Mouse (Mus musculus) CH12F3 (cell line): ENCODE results near the gene Slc25a16.

Experiments
- in situ Hi-C: fragments of 300-500 bp; cut with MboI; formaldehyde crosslinking; loops from 2 replicates; pipeline ENCODE4 v1.14.3; 2020; ENCODE audit warnings: low sequenced_read_pairs

Gene Slc25a16

DNA sequence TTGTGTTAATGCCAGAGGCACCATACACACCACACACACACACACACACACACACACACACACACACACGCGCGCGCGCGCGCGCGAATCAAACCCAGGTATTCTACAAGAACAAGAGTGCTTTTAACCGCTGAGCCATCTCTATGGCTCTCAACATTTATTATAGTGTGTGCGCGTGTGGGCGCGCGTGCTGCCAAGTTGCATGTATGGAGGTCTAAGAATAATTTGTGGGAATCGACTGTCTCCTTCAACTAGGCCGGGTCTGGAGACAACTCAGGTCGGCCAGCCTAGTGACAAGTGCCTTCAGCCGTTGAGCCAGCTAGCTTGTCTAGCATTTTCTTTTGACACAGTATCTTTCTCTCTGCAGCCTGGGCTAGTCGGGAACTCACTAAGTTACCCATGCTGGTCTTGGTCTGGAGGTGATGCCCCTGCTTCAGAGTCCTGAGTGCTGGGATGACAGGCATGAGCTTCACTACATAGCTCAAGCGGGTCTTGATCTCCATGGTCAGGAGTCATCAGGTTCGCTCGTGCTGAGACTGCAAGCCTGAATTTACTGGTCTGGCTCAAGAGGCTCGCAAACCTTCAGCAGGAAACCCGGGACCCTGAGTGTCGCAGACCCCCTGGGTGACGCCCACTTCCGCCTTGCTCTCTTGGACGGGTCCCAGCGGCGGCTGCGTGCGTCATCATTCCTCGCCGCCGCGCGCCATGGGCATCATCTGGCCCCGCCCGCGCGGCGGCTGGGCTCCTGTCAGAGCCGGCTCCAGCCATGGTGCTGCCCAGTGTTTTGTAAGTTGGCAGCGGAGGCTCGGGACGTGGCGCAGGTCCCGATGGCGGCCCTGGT, at the start of gene Slc25a16:
Slc25a16 (plus strand) TSS at position 709 of the 841 bp plus-strand sequence.
- in situ Hi-C loops: no loop called here

DNA sequence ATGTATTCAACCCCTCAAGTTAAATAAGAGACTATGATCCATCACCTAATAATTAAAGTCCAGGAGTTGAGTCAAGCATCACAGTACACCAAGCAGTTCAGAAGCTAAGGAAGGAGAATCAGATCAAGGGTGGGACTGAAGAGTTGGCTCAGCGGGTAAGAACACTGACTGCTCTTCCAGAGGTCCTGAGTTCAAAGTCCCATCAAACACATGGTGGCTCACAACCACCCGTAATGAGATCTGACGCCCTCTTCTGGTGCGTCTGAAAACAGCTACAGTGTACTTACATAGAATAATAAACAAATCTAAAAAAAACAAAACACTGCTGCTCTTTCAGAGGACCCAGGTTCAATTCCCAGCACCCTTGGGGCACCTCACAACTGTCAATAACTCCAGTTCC, 45.6 kb upstream of the Slc25a16 start:
- in situ Hi-C loops: no loop called here

GRCm38 (mm10) chr10:62875565-62875964, 44.9 kb upstream of the Slc25a16 start:
- in situ Hi-C loops: no loop called here

DNA sequence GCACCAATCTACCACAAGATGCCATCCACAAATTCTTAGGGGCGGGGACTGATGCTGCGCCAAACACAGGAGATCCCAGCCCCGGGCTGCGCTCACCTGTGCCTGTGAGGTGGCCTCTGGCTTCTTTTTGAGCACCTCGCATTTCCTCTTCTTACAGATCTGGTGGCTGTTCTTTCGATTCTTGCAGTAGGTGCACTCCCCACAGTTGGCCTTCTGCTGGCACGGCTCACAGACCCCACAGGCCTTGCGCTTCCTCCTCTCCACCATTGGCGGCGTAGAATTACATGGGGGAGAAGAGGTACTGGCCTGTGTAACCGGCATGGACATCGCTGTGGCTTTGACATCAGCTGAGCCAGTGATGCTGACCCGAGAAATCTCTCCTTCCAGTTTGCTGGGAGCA, 42.4 kb upstream of the Slc25a16 start:
- in situ Hi-C loops: no loop called here

- in situ Hi-C loops: no loop called here
These were observed 39.2 kb upstream of the Slc25a16 start for GRCm38 (mm10) chr10:62881211-62881610.

- in situ Hi-C loops: no loop called here
These were observed 36.5 kb upstream of the Slc25a16 start for GRCm38 (mm10) chr10:62883933-62884372.

DNA sequence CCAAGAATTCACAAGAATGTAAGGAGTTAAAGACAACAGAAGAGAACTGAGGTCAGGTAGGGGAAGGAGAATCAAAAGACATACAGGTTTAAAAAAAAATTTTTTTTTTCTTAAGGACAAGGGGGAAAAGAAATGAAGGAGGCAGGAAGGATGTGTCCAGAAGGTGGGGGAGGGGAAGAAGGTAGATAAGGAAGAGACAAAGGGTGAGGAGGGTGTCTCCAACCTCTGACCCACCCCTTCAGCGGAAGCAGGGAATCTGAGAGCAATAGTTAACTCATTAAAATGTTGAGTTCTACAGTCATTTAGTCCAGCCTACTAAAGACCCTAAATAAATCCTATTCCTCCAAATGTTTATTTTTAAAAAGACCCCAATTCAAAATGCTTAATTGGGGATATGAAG, 35.9 kb upstream of the Slc25a16 start:
- in situ Hi-C loops: no loop called here

DNA sequence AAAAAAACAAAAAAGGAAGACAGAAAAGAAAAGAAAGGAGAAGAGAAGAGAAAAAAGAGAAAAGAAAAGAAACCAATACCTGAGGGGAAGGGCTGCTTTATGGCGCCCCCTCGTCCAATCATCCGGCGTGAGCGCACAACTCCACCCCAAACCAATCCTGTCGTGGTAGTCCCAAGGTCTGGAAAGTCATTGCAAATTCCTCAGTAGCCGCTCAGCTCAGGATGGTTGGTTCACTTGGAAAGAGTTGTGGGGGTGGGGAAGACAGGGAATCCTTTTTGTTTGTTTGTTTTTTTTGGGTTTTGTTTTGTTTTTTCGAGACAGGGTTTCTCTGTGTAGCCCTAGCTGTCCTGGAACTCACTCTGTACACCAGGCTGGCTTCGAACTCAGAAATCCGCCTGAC, 35.0 kb upstream of the Slc25a16 start:
- in situ Hi-C loops: no loop called here

- in situ Hi-C loops: no loop called here
These were observed 34.2 kb upstream of the Slc25a16 start for GRCm38 (mm10) chr10:62885969-62886798.

DNA sequence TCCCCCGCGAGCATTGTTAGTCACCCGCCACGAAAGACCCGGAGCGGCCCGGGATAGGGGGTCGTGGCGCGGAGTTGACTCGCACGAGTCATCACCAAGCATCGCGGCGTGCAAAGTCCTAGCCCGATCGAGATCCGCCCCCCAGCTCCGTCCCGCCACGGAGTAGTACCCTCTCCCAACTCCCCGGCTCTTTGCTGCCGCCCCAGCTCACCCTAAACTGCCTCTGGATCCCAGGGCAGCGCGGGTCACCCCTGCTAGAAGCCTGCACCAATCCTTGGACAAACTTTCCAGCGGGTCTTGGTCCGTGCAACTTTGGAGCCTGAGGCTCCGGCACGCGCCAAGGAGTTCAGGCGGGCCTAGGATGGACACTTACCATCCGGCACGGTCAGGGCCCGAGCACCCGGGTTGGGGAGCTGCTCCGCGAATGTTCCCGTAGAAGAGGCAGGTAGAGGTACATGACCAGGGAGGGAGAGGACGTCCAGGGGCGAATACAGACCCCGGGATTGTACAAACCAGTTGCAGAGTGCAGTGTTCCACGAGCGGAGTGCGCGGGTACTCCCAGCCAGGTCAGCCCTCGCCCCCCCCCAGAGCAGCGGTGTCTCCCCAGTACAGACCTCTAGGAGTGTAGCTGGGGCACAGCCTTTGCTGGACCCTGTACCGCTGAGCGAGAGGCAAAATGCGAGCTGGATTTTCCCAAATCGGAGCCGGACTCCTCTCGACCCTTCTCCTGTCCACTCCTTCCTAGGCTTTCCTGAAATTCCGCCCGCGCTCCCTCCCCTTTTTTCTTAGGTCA, 33.4 kb upstream of the Slc25a16 start:
- in situ Hi-C loops: no loop called here

- in situ Hi-C loops: no loop called here
These were observed 29.4 kb upstream of the Slc25a16 start for GRCm38 (mm10) chr10:62891025-62891424.

GRCm38 (mm10) chr10:62892549-62893232, 27.7 kb upstream of the Slc25a16 start:
- in situ Hi-C loops: no loop called here

- in situ Hi-C loops: no loop called here
These were observed 27.0 kb upstream of the Slc25a16 start for GRCm38 (mm10) chr10:62893356-62893884.

DNA sequence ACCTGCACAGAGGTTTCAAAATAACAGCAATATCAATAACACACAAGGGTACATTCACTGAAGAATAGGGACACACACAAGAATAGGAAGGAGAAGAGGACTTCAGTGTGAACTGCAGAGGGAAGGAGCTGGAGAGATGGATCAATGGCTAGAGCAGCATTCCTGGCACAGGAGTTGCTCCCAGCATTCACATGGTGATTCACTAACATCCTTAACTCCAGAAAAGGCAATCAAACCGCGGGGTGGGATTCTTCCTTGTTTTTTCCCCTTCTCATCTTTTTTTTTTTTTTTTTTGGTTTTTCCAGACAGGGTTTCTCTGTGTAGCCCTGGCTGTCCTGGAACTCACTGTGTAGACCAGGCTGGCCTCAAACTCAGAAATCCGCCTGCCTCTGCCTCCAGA, 26.0 kb upstream of the Slc25a16 start:
- in situ Hi-C loops: no loop called here

DNA sequence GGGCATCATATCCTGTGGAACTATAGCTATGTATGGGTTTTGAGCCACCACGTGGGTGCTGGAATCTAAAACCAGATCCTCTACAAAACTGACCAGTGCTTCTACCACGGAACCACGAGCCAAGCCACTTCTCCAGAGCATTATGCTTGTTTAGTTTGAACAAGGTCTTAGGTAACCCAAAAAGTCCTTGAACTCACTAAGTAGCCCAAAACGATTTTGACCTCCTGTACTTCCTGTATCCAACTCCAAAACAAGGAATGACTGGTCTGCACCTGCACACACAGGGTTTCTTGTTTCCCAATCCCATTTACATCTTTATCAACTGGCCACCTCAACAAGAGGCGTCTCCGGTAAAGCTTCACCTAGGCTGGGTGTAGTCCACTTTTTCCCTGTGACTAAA, 25.0 kb upstream of the Slc25a16 start:
- in situ Hi-C loops: no loop called here

- in situ Hi-C loops: no loop called here
These were observed 24.4 kb upstream of the Slc25a16 start for GRCm38 (mm10) chr10:62896035-62896434.

GRCm38 (mm10) chr10:62896774-62897173, 23.7 kb upstream of the Slc25a16 start:
- in situ Hi-C loops: no loop called here

DNA sequence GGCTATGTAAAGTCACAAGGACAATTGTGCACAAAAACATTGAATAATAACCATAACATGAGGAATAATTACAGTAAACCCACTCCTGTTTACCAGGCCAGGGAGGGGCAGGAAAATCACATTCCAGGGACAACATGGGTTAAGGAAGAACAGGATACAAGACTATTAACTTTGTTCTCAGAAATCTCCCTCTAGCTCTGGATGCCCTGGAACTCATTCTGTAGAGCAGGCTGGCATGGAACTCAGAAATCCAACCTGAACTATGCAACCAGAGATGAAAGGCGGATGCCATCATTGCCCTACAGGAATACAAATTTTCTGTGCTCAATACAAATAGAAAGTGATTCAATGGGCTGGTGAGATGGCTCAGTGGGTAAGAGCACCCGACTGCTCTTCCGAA, 23.0 kb upstream of the Slc25a16 start:
- in situ Hi-C loops: no loop called here

GRCm38 (mm10) chr10:62898061-62898460, 22.4 kb upstream of the Slc25a16 start:
- in situ Hi-C loops: no loop called here

- in situ Hi-C loops: no loop called here
These were observed 20.3 kb upstream of the Slc25a16 start for GRCm38 (mm10) chr10:62900144-62900543.
